Mouse (Mus musculus) kidney, embryonic 14.5 days (tissue): ENCODE results near the gene 4930558K02Rik. TPM values are rescaled to one million over a fixed set of nuclear protein-coding genes. Genes with fewer than 3 reads are reported as not detected.

Source experiments
- ATAC-seq: fragments of 200-750 bp; cut with Nextera tagmentation; 2 replicates; pipeline ENCODE4 v1.8.0; 2017; ENCODE audit warnings: moderate number of reproducible peaks, mild to moderate bottlenecking, moderate TSS enrichment, moderate library complexity; ENCODE audit not compliant: low FRiP score, low TSS enrichment
- H3K27ac ChIP-seq: fragments of 300-500 bp; sonication (generic); 2 replicates; pipeline ENCODE4 v1.5.1; 2014; ENCODE audit warnings: low read depth, mild to moderate bottlenecking, low read length, moderate library complexity, mixed read lengths
- H3K27me3 ChIP-seq: fragments of 300-500 bp; sonication (generic); 2 replicates; pipeline ENCODE4 v1.6.1; 2014; ENCODE audit warnings: mild to moderate bottlenecking, low read length; ENCODE audit not compliant: control insufficient read depth, insufficient read depth
- H3K36me3 ChIP-seq: fragments of 300-500 bp; sonication (generic); 2 replicates; pipeline ENCODE4 v1.6.1; 2014; ENCODE audit warnings: low read length, mixed read lengths; ENCODE audit not compliant: control insufficient read depth, insufficient read depth
- H3K4me1 ChIP-seq: fragments of 300-500 bp; sonication (generic); 2 replicates; pipeline ENCODE4 v1.6.1; 2014; ENCODE audit warnings: low read length, mixed read lengths; ENCODE audit not compliant: control insufficient read depth, insufficient read depth
- H3K4me2 ChIP-seq: fragments of 300-500 bp; sonication (generic); replicated peaks from 2 replicates; pipeline ENCODE4 v1.6.1; 2014; ENCODE audit warnings: low read depth, mild to moderate bottlenecking, low read length
- H3K4me3 ChIP-seq: fragments of 300-500 bp; sonication (generic); 2 replicates; pipeline ENCODE4 v1.5.1; 2014; ENCODE audit warnings: mild to moderate bottlenecking, low read length
- H3K9ac ChIP-seq: fragments of 300-500 bp; sonication (generic); 2 replicates; pipeline ENCODE4 v1.6.1; 2014; ENCODE audit warnings: low read depth, mild to moderate bottlenecking, low read length, moderate library complexity
- H3K9me3 ChIP-seq: fragments of 300-500 bp; sonication (generic); 2 replicates; pipeline ENCODE4 v1.6.1; 2016; ENCODE audit warnings: low read length; ENCODE audit not compliant: control insufficient read depth
- WGBS: fragments of 180-500 bp; shearing (Covaris S2); extraction: QIAGEN DNeasy Blood & Tissue Kit; methylation state at CpG from one replicate; pipeline ENCODE4 v1.1.7; 2014; 5-methylcytosine and 5-hydroxymethylcytosine counted together
- polyA plus RNA-seq: library from polyadenylated mRNA; unstranded; fragments of >200 nt; fragmentation: Nextera tagmentation; extraction: Ambion mirVana; gene quantifications from 2 replicates; pipeline ENCODE4 v1.2.1, GENCODE M21; 2014

Gene 4930558K02Rik
- polyA plus RNA-seq, 1 experiment from 2014 or later: not detected

DNA sequence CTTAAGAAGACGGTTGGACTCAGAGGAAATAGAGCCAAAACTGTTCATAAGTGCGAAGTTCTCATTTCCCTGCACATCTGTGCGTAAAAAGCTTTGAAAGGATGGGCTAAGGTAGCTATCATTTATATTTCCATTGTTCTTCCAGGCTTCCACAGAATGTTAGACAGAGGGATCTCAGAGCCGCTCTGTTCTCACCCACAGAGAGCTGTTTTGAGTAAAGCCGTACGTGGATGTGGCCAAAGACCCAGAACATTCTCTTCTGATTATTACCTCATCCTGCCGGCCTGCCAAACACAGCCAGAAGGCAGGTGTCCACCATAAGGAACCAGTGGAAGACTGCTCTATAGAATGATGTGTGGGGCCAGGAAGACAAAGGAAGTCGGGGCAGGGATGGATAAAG lies 21.9 kb upstream of the 4930558K02Rik start:
- no peak for ATAC-seq
- Histone ChIP-seq H3K27ac (peak overlapping the region; percentile 74; the same call in 1 of the 2 replicates), H3K4me3 (no peak overlapping the region), H3K4me2 (no peak overlapping the region), H3K36me3 (no peaks in the 10 kb centered on the region), H3K4me1 (peaks cover 26% of the 10 kb centered on the region), H3K9me3 (no peaks in the 10 kb centered on the region), H3K27me3 (no peaks in the 10 kb centered on the region), H3K9ac (no peak overlapping the region)
- WGBS: 74% methylated on average over 8 of the region's 8 CpGs

DNA sequence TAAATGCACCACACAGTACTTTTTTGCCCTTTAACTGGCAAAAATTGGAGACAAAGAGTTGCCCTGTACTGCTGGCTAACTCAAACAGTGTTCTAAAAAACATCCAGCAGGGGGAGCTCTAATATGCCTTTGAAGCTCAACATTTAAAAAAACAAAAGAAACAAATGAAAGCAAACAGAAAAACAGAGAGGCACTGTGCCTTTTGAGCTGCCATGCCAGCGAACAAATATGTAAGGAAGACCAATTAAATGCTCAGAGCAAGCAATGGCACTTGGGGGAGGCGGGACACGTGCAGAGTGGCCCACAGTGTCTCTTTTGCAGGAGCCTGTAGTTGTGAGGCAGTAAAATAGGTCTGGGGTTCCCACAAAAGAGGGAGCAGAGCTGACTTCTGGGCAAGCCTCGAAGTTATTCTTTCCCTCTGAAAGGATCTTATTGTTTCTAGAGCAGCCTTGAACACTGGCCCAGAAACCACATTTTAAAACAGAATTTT lies 20.5 kb upstream of the 4930558K02Rik start:
- ATAC-seq: 0 out of 2 replicates have a peak, but pooled peaks have one; percentile 51
- peak overlapping the region; percentile 23; the same call in 1 of the 2 replicates for H3K9ac ChIP-seq
- 6% methylated on average over 4 of the region's 4 CpGs for WGBS

DNA sequence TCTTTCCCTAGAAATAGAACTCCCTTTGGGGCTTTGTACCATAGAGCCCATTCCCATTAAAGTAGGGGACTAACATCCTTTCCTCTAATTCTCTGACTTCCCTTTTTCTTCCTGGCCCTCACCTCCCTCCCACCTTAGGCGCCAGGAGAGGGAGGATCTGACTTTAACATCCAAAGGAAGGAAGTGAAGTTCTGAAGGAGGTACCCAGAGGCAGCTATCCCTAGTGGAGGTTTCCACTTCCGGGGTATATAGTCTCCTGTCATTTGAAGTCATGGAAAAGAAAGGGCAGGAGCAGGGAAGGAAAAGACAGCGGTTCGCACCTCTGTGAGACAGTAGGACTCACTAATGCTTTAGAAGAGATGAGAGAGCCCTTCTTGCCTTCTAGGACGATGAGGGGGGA lies 19.9 kb upstream of the 4930558K02Rik start:
- no peak for ATAC-seq
- Histone ChIP-seq H3K36me3 (no peaks in the 10 kb centered on the region), H3K9me3 (no peaks in the 10 kb centered on the region), H3K4me2 (no peak overlapping the region), H3K27me3 (no peaks in the 10 kb centered on the region), H3K27ac (peak overlapping the region; percentile 74; the same call in 1 of the 2 replicates), H3K4me1 (peaks cover 12% of the 10 kb centered on the region), H3K9ac (no peak overlapping the region), H3K4me3 (no peak overlapping the region)
- WGBS: 35% methylated on average over 5 of the region's 5 CpGs

More for the DNA sequence above, 20.5 kb upstream of the 4930558K02Rik start:
- Histone ChIP-seq H3K9me3 (no peaks in the 10 kb centered on the region), H3K4me2 (0 out of 2 replicates have a peak overlapping the region, but pooled peaks have one; percentile 26), H3K27me3 (no peaks in the 10 kb centered on the region), H3K4me3 (no peak overlapping the region), H3K4me1 (peaks cover 18% of the 10 kb centered on the region), H3K27ac (peak overlapping the region; percentile 74; the same call in 1 of the 2 replicates), H3K36me3 (no peaks in the 10 kb centered on the region)

DNA sequence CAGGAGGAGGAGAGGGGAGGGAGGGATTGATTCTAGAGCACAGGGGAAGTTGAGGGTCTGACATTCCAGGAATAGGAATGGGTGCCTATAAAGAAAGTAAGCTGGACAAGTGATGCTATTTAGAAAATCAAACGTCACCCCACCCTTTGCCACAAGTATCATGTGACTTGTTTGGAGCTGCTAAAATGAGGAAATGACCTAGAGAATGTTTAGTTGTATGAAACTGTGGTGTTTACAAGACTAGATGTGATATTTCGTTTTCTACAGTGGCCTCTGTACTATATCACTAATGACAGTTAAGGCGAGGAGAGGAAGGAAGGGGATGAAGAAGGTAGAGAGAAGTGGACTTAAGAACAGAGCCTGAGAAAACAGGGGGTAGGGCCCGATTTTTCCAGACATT lies 19.3 kb upstream of the 4930558K02Rik start:
- no peaks in the 10 kb centered on the region for H3K9me3 ChIP-seq
- H3K9ac ChIP-seq: no peak overlapping the region
- 56% methylated on average over 4 of the region's 4 CpGs for WGBS
- H3K27ac ChIP-seq: no peak overlapping the region
- no peaks in the 10 kb centered on the region for H3K27me3 ChIP-seq
- no peaks in the 10 kb centered on the region for H3K36me3 ChIP-seq
- no peak overlapping the region for H3K4me2 ChIP-seq
- ATAC-seq: no peak
- H3K4me1 ChIP-seq: peaks cover 6% of the 10 kb centered on the region
- no peak overlapping the region for H3K4me3 ChIP-seq

DNA sequence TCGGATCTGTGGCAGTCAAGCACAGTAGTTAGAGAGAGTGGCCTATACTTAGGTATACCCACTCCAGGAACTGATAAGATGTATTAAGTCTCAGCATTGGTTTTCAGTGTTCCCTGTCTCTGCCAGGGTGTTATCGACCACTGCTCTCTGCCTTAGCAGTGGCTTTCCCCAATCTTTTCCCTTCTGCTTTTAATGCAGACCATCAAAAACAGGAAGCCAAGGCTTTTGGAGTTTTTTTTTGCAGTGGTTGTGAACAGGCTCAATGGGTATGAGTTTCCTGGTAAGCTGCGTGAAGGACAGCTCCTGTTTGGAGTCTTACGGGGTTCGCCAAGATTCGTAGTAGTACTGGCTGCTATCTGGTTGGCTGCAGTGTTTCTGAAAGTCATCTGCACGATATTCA lies 13.0 kb upstream of the 4930558K02Rik start:
- Histone ChIP-seq H3K9me3 (no peaks in the 10 kb centered on the region), H3K27ac (no peak overlapping the region), H3K4me2 (no peak overlapping the region), H3K36me3 (no peaks in the 10 kb centered on the region), H3K27me3 (no peaks in the 10 kb centered on the region), H3K4me1 (peaks cover 13% of the 10 kb centered on the region), H3K4me3 (no peak overlapping the region), H3K9ac (no peak overlapping the region)
- 88% methylated on average over 7 of the region's 7 CpGs for WGBS
- no peak for ATAC-seq

- peak; percentile 26; the same call in 1 of the 2 replicates for ATAC-seq
- no peak overlapping the region for H3K4me3 ChIP-seq
- WGBS: 86% methylated on average over 11 of the region's 11 CpGs
- no peak overlapping the region for H3K9ac ChIP-seq
- no peaks in the 10 kb centered on the region for H3K27me3 ChIP-seq
- H3K4me1 ChIP-seq: peaks cover 13% of the 10 kb centered on the region
- H3K9me3 ChIP-seq: no peaks in the 10 kb centered on the region
- no peak overlapping the region for H3K4me2 ChIP-seq
- H3K36me3 ChIP-seq: no peaks in the 10 kb centered on the region
- no peak overlapping the region for H3K27ac ChIP-seq
Observed at GRCm38 (mm10) chr1:161991846-161992245, 12.4 kb upstream of the 4930558K02Rik start.

DNA sequence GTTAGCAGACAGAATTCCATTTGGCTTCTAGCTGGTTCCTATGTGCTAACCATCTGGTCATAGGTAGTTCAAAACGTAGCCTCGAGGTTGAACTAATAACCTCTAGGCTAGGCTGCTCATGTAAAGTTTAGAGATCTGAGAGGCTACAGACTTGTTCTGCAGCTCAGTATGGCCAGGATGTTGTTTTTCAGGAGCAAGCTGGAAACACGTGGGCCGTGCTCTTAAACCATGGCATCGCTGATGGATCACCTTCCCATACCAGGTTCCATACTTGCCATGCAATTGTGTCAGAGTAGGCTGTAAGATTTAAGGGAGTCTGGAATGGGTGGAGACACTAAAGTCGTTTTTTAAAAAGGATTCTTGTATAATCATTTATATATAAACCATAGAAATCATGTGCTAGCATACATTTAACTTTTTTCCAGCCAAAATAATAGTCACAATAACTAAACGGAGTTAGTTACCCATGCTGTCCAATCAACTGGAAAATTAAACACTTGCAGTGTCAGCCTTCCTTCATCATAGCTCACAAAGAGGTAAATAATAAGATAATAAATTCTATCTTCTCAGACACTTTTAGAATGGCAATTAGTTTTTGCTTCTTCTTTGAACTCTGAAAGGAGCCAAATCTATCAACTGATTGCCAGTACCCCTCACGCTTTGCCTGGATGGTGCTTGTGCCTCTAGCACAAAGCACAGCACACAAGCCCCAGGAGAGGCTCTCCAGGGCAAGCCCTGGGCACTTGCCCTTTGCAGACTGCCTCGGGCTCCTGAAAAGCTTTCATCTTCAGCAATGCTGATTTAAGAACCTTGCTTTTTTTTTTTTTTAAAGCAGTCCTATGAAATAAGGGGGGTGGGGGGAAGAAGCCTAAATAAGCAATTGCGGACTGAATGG lies 11.5 kb upstream of the 4930558K02Rik start:
- no peak overlapping the region for H3K4me2 ChIP-seq
- no peaks in the 10 kb centered on the region for H3K36me3 ChIP-seq
- H3K4me1 ChIP-seq: peaks cover 13% of the 10 kb centered on the region
- ATAC-seq: peak; percentile 75
- no peak overlapping the region for H3K4me3 ChIP-seq
- no peak overlapping the region for H3K9ac ChIP-seq
- WGBS: 14% methylated on average over 10 of the region's 10 CpGs
- no peak overlapping the region for H3K27ac ChIP-seq
- no peaks in the 10 kb centered on the region for H3K27me3 ChIP-seq
- no peaks in the 10 kb centered on the region for H3K9me3 ChIP-seq

DNA sequence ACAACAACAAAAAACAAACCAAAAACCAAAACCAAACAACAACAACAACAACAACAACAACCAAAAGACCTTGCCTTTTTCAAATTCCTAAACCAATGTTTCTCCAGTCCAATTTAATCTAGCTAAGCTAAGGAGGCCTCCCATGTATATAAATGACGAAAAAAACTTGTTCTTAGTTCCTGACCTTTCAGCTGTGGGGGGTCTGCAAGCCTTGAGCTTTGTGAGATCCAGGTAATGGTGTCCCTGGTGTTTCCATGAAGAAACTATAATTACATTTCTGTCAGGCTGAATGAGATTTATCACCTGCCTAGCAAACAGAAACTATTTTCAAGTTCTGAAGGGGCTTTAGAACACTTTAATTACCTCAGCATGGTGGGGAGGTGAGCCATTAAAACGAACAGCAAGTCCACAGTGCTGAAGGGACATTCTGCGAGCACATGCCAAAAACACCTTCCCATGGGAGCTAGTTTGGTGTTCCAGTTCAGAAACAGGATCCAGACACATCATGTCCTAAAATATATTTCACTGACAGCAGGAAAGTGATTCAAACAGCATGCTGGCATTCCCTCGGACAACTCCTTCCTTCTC lies 4.6 kb upstream of the 4930558K02Rik start:
- peak overlapping the region; percentile 49; the same call in 1 of the 2 replicates for H3K27ac ChIP-seq
- H3K4me3 ChIP-seq: no peak overlapping the region
- H3K27me3 ChIP-seq: no peaks in the 10 kb centered on the region
- 0 out of 2 replicates have a peak, but pooled peaks have one; percentile 34 for ATAC-seq
- WGBS: 17% methylated on average over 4 of the region's 4 CpGs
- no peaks in the 10 kb centered on the region for H3K9me3 ChIP-seq
- H3K4me2 ChIP-seq: no peak overlapping the region
- H3K4me1 ChIP-seq: peaks cover 10% of the 10 kb centered on the region; the same call in 1 of the 2 replicates
- no peaks in the 10 kb centered on the region for H3K36me3 ChIP-seq
- H3K9ac ChIP-seq: no peak overlapping the region
